In genomic region chr7:81343831-81344230, GRCm38 (mm10) we compare ENCODE assay signal across 8 mouse cellular contexts. TPM values are rescaled to one million over a fixed set of nuclear protein-coding genes. Genes with fewer than 3 reads are reported as not detected.
A peak's percentile ranks its signal among the peaks of the same experiment; 100 is the strongest.
DNase-seq lines count a peak whose midpoint lies in the region; ATAC-seq and TF ChIP-seq lines count a peak whose summit lies in the region.

No protein-coding gene starts in this region.

- H3K27me3 ChIP-seq in kidney, postnatal 0 days (ENCODE audit: insufficient read depth, low read length): no peaks in the 10 kb centered on the region
- no peaks in the 10 kb centered on the region; the same call in 1 of the 2 replicates for H3K27me3 ChIP-seq in hindbrain, embryonic 13.5 days
- H3K27me3 ChIP-seq in midbrain, embryonic 14.5 days (ENCODE audit: control insufficient read depth, insufficient read depth, low read length): no peaks in the 10 kb centered on the region

- H3K9ac ChIP-seq in kidney, postnatal 0 days (ENCODE audit: low read depth, low read length): peak overlapping the region; percentile 90
- H3K9ac ChIP-seq in hindbrain, embryonic 13.5 days: peak overlapping the region; percentile 99
- H3K9ac ChIP-seq in midbrain, embryonic 14.5 days (replicated peaks; ENCODE audit: low read length): peak overlapping the region; percentile 93

- no peak for TF ChIP-seq CTCF in kidney, postnatal 0 days (IDR thresholded peaks at IDR 0.05; ENCODE audit: low read depth)
- TF ChIP-seq CTCF in bone marrow macrophage, adult 2 months (IDR thresholded peaks at IDR 0.05; ENCODE audit: low read depth, low read length): no peak

- H3K27ac ChIP-seq in kidney, postnatal 0 days: no peak overlapping the region
- 0 out of 2 replicates have a peak overlapping the region, but pooled peaks have one; percentile 62 for H3K27ac ChIP-seq in bone marrow macrophage, adult 2 months (ENCODE audit: insufficient read depth, low read depth, low read length)
- H3K27ac ChIP-seq in hindbrain, embryonic 13.5 days: no peak overlapping the region
- H3K27ac ChIP-seq in midbrain, embryonic 14.5 days (replicated peaks; ENCODE audit: low read depth, low read length): no peak overlapping the region

- DNase-seq in kidney, postnatal 0 days (ENCODE audit: low spot score): no peak
- no peak for DNase-seq in kidney, adult 11 months
- DNase-seq in midbrain, embryonic 14.5 days: no peak
- DNase-seq in right cerebral cortex, postnatal 14 days: no peak
- DNase-seq in layer of hippocampus, adult 11-12 months (ENCODE audit: low spot score): no peak
- no peak for DNase-seq in embryo, embryonic 10 days (ENCODE audit: low spot score)

- H3K4me3 ChIP-seq in kidney, postnatal 0 days (replicated peaks; ENCODE audit: low read depth, low read length): peak overlapping the region; percentile 90
- H3K4me3 ChIP-seq in bone marrow macrophage, adult 2 months (ENCODE audit: insufficient read depth, low read length): peak overlapping the region; percentile 100
- peak overlapping the region; percentile 94 for H3K4me3 ChIP-seq in hindbrain, embryonic 13.5 days
- peak overlapping the region; percentile 82 for H3K4me3 ChIP-seq in midbrain, embryonic 14.5 days (replicated peaks; ENCODE audit: low read depth, low read length)

- peaks cover 12% of the 10 kb centered on the region; the same call in 1 of the 2 replicates for H3K4me1 ChIP-seq in kidney, postnatal 0 days (replicated peaks; ENCODE audit: insufficient read depth, low read length)
- H3K4me1 ChIP-seq in bone marrow macrophage, adult 2 months (ENCODE audit: control insufficient read depth, insufficient read depth, low read length): peaks cover 33% of the 10 kb centered on the region
- H3K4me1 ChIP-seq in hindbrain, embryonic 13.5 days (replicated peaks): peaks cover 25% of the 10 kb centered on the region
- peaks cover 17% of the 10 kb centered on the region for H3K4me1 ChIP-seq in midbrain, embryonic 14.5 days (ENCODE audit: control insufficient read depth, insufficient read depth, low read length)

- peak overlapping the region; percentile 86 for H3K4me2 ChIP-seq in kidney, postnatal 0 days (ENCODE audit: low read length)
- H3K4me2 ChIP-seq in hindbrain, embryonic 13.5 days: peak overlapping the region; percentile 94
- H3K4me2 ChIP-seq in midbrain, embryonic 14.5 days (ENCODE audit: low read length): peak overlapping the region; percentile 90

- TF ChIP-seq POLR2A in bone marrow macrophage, adult 2 months (IDR thresholded peaks at IDR 0.05; ENCODE audit: borderline replicate concordance, low read depth, low read length): no peak

- peaks cover 31% of the 10 kb centered on the region for H3K36me3 ChIP-seq in kidney, postnatal 0 days (ENCODE audit: insufficient read depth, low read length)
- H3K36me3 ChIP-seq in hindbrain, embryonic 13.5 days: peaks cover 47% of the 10 kb centered on the region
- peaks cover 35% of the 10 kb centered on the region for H3K36me3 ChIP-seq in midbrain, embryonic 14.5 days (ENCODE audit: control insufficient read depth, insufficient read depth, low read length)

- no peaks in the 10 kb centered on the region for H3K9me3 ChIP-seq in kidney, postnatal 0 days (replicated peaks; ENCODE audit: low read length)
- no peaks in the 10 kb centered on the region for H3K9me3 ChIP-seq in hindbrain, embryonic 13.5 days
- H3K9me3 ChIP-seq in midbrain, embryonic 14.5 days (ENCODE audit: control insufficient read depth, low read length): no peaks in the 10 kb centered on the region

- 3% methylated on average over 10 of the region's 10 CpGs for WGBS in kidney, postnatal 0 days
- 18% methylated on average over 10 of the region's 10 CpGs for WGBS in hindbrain, embryonic 13.5 days
- WGBS in midbrain, embryonic 14.5 days: 16% methylated on average over 10 of the region's 10 CpGs

- no peak for ATAC-seq in kidney, postnatal 0 days (replicated peaks; ENCODE audit: low FRiP score, low read depth)
- ATAC-seq in hindbrain, embryonic 13.5 days (ENCODE audit: low FRiP score): no peak
- ATAC-seq in midbrain, embryonic 14.5 days (ENCODE audit: low FRiP score, low TSS enrichment): no peak

RNA-seq across cellular contexts. Expression of gene Rps17, which starts 1.2 kb away (rescaled TPM):
- 1,280 and 1,501 TPM in 2 replicates for polyA plus RNA-seq in kidney, postnatal 0 days (2015; fragmentation: Nextera tagmentation; extraction: Ambion mirVana)
- polyA plus RNA-seq in bone marrow macrophage, adult 2 months (2012; ENCODE audit: insufficient read depth, insufficient read length, missing spikeins): 1,512 and 1,555 TPM in 2 replicates
- 845 and 863 TPM in 2 replicates for polyA plus RNA-seq in hindbrain, embryonic 13.5 days (2015; fragmentation: Nextera tagmentation; extraction: Ambion mirVana)
- polyA plus RNA-seq in midbrain, embryonic 14.5 days (2014; fragmentation: Nextera tagmentation; extraction: Ambion mirVana): 695 and 865 TPM in 2 replicates
